In genomic region chr13:44420227-44420592, GRCm38 (mm10) we compare ENCODE assay signal across 8 mouse cellular contexts.
A peak's percentile ranks its signal among the peaks of the same experiment; 100 is the strongest.
DNase-seq lines count a peak whose midpoint lies in the region; ATAC-seq and TF ChIP-seq lines count a peak whose summit lies in the region.

No protein-coding gene starts in this region.

- H3K4me3 ChIP-seq in forebrain, embryonic 10.5 days = peak overlapping the region; percentile 34
- H3K4me3 ChIP-seq in forebrain, postnatal 0 days (ENCODE audit: low read depth, low read length) = no peak overlapping the region
- H3K4me3 ChIP-seq in hindbrain, embryonic 14.5 days (replicated peaks; ENCODE audit: low read length) = no peak overlapping the region
- H3K4me3 ChIP-seq in liver, embryonic 12.5 days = no peak overlapping the region

- H3K9me3 ChIP-seq in forebrain, embryonic 10.5 days = 0 out of 2 replicates have a peak, but pooled peaks cover 4% of the 10 kb centered on the region
- no peaks in the 10 kb centered on the region for H3K9me3 ChIP-seq in forebrain, postnatal 0 days (ENCODE audit: low read length)
- no peaks in the 10 kb centered on the region for H3K9me3 ChIP-seq in hindbrain, embryonic 14.5 days (ENCODE audit: control insufficient read depth, low read length)
- H3K9me3 ChIP-seq in liver, embryonic 12.5 days (replicated peaks) = no peaks in the 10 kb centered on the region

- peaks cover 4% of the 10 kb centered on the region; the same call in 1 of the 2 replicates for H3K27me3 ChIP-seq in forebrain, embryonic 10.5 days (ENCODE audit: poor library complexity, severe bottlenecking)
- H3K27me3 ChIP-seq in forebrain, postnatal 0 days (ENCODE audit: insufficient read depth, low read length) = no peaks in the 10 kb centered on the region
- H3K27me3 ChIP-seq in hindbrain, embryonic 14.5 days (ENCODE audit: control insufficient read depth, insufficient read depth, low read length) = no peaks in the 10 kb centered on the region
- H3K27me3 ChIP-seq in liver, embryonic 12.5 days (replicated peaks) = no peaks in the 10 kb centered on the region

- TF ChIP-seq CTCF in forebrain, postnatal 0 days (IDR thresholded peaks at IDR 0.05; ENCODE audit: low read depth) = no peak

- no peak for DNase-seq in forebrain, embryonic 10.5 days (ENCODE audit: extremely low spot score, low spot score)
- DNase-seq in forebrain, postnatal 0 days = no peak
- peak; percentile 85 for DNase-seq in kidney, adult 9 months
- no peak for DNase-seq in kidney, postnatal 14 days
- no peak for DNase-seq in hindbrain, embryonic 14.5 days (ENCODE audit: low spot score)
- DNase-seq in left cerebral cortex, adult 9 months (ENCODE audit: low spot score in 2 of 2) = no peak
- DNase-seq in left cerebral cortex, adult 11 months (ENCODE audit: low spot score) = no peak

- no peak overlapping the region for H3K4me2 ChIP-seq in forebrain, postnatal 0 days (ENCODE audit: low read depth)
- 0 out of 2 replicates have a peak overlapping the region, but pooled peaks have one; percentile 25 for H3K4me2 ChIP-seq in hindbrain, embryonic 14.5 days (replicated peaks)
- H3K4me2 ChIP-seq in liver, embryonic 12.5 days = peak overlapping the region; percentile 43

- no peaks in the 10 kb centered on the region for H3K36me3 ChIP-seq in forebrain, embryonic 10.5 days (replicated peaks)
- no peaks in the 10 kb centered on the region for H3K36me3 ChIP-seq in forebrain, postnatal 0 days (ENCODE audit: insufficient read depth)
- H3K36me3 ChIP-seq in hindbrain, embryonic 14.5 days (replicated peaks; ENCODE audit: control insufficient read depth, insufficient read depth) = no peaks in the 10 kb centered on the region
- H3K36me3 ChIP-seq in liver, embryonic 12.5 days = no peaks in the 10 kb centered on the region

- WGBS in forebrain, embryonic 10.5 days = 19% methylated on average over 6 of the region's 6 CpGs
- WGBS in forebrain, postnatal 0 days = 17% methylated on average over 6 of the region's 6 CpGs
- WGBS in hindbrain, embryonic 14.5 days = 35% methylated on average over 6 of the region's 6 CpGs
- 30% methylated on average over 6 of the region's 6 CpGs for WGBS in liver, embryonic 12.5 days (ENCODE audit: insufficient replicate concordance)

- peaks cover 60% of the 10 kb centered on the region for H3K4me1 ChIP-seq in forebrain, embryonic 10.5 days
- 0 out of 2 replicates have a peak, but pooled peaks cover 3% of the 10 kb centered on the region for H3K4me1 ChIP-seq in forebrain, postnatal 0 days (ENCODE audit: insufficient read depth)
- H3K4me1 ChIP-seq in hindbrain, embryonic 14.5 days (replicated peaks; ENCODE audit: control insufficient read depth, insufficient read depth, low read length) = peaks cover 18% of the 10 kb centered on the region
- peaks cover 25% of the 10 kb centered on the region for H3K4me1 ChIP-seq in liver, embryonic 12.5 days

- no peak overlapping the region for H3K9ac ChIP-seq in forebrain, postnatal 0 days
- H3K9ac ChIP-seq in hindbrain, embryonic 14.5 days = no peak overlapping the region
- no peak overlapping the region for H3K9ac ChIP-seq in liver, embryonic 12.5 days

- no peak for ATAC-seq in forebrain, postnatal 0 days
- ATAC-seq in hindbrain, embryonic 14.5 days (ENCODE audit: low FRiP score) = no peak
- no peak for ATAC-seq in liver, embryonic 12.5 days

- H3K27ac ChIP-seq in forebrain, embryonic 10.5 days = peak overlapping the region; percentile 83
- no peak overlapping the region for H3K27ac ChIP-seq in forebrain, postnatal 0 days (ENCODE audit: low read depth, low read length)
- no peak overlapping the region for H3K27ac ChIP-seq in hindbrain, embryonic 14.5 days
- H3K27ac ChIP-seq in liver, embryonic 12.5 days = no peak overlapping the region
